In the genomic region with DNA sequence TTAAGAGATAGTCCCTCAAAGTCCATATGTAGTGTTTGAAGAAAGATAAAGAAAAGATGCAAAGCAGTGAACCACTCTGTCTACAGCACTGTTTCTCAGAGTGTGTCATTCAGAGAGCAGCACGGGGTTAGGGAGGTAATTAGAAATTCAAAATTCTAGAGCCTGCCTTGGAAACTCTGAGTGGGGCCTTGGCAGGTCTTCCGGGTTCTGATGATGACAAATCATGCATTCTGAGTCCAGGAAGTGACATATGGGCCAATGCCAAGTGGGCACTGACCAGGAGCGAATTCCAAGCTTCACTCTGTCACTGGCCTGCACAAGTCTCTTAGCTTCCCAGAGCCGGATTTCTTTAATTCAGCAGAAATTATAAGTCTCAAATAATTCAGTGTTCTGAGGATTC, we compare ENCODE assay signal across 8 mouse cellular contexts. TPM values are rescaled to one million over a fixed set of nuclear protein-coding genes. Genes with fewer than 3 reads are reported as not detected.
DNase-seq lines count a peak whose midpoint lies in the region; ATAC-seq and TF ChIP-seq lines count a peak whose summit lies in the region.

No protein-coding gene starts in this region.

- no peak overlapping the region for H3K4me3 ChIP-seq in heart, embryonic 10.5 days
- no peak overlapping the region for H3K4me3 ChIP-seq in embryonic facial prominence, embryonic 10.5 days

- H3K36me3 ChIP-seq in heart, embryonic 10.5 days: no peaks in the 10 kb centered on the region
- H3K36me3 ChIP-seq in embryonic facial prominence, embryonic 10.5 days (replicated peaks): no peaks in the 10 kb centered on the region

- no peak for TF ChIP-seq CTCF in brain, embryonic 14.5 days (IDR thresholded peaks at IDR 0.05; ENCODE audit: borderline replicate concordance, extremely low read depth, insufficient read depth, insufficient read length)

- TF ChIP-seq POLR2A in brain, embryonic 14.5 days (IDR thresholded peaks at IDR 0.05; ENCODE audit: borderline replicate concordance, extremely low read depth, insufficient read depth, insufficient read length, poor library complexity, severe bottlenecking): no peak

- no peaks in the 10 kb centered on the region for H3K27me3 ChIP-seq in heart, embryonic 10.5 days (ENCODE audit: insufficient read depth, poor library complexity, severe bottlenecking)
- H3K27me3 ChIP-seq in embryonic facial prominence, embryonic 10.5 days (replicated peaks; ENCODE audit: low read depth, poor library complexity, severe bottlenecking): no peaks in the 10 kb centered on the region

- ATAC-seq in CD4-positive, CD25-positive, alpha-beta regulatory T cell, adult 4 months: peak; percentile 75

- peaks cover 13% of the 10 kb centered on the region for H3K4me1 ChIP-seq in heart, embryonic 10.5 days
- peaks cover 4% of the 10 kb centered on the region for H3K4me1 ChIP-seq in embryonic facial prominence, embryonic 10.5 days

- no peak overlapping the region for H3K27ac ChIP-seq in heart, embryonic 10.5 days
- H3K27ac ChIP-seq in embryonic facial prominence, embryonic 10.5 days (replicated peaks): no peak overlapping the region

- DNase-seq in heart, postnatal 4 days: peak; percentile 58
- no peak for DNase-seq in heart, embryonic 10.5 days (ENCODE audit: low spot score)
- DNase-seq in brain, embryonic 14.5 days (ENCODE audit: low read depth): peak; percentile 18
- peak; percentile 84 to 89 for DNase-seq in kidney, postnatal 25 days
- no peak for DNase-seq in embryo, embryonic 11 days
- DNase-seq in embryonic facial prominence, embryonic 10.5 days (ENCODE audit: low spot score): no peak
- no peak for DNase-seq in spleen, postnatal 10 days (ENCODE audit: low spot score in 2 of 2)

- WGBS in heart, embryonic 10.5 days: 74% methylated on average over 4 of the region's 4 CpGs
- 82% methylated on average over 4 of the region's 4 CpGs for WGBS in embryonic facial prominence, embryonic 10.5 days

- H3K9me3 ChIP-seq in heart, embryonic 10.5 days: no peaks in the 10 kb centered on the region
- no peaks in the 10 kb centered on the region for H3K9me3 ChIP-seq in embryonic facial prominence, embryonic 10.5 days

RNA-seq across cellular contexts. Expression of gene Tom1l2, which starts 6.2 kb away (rescaled TPM):
- total RNA-seq in heart, postnatal 4 days (2021): 10 to 100 TPM; 83.2 to 85.0 TPM
- 19.3 and 28.4 TPM in 2 replicates for polyA plus RNA-seq in heart, embryonic 10.5 days (2016; fragmentation: Nextera tagmentation; extraction: Ambion mirVana)
- polyA plus RNA-seq in CD4-positive, CD25-positive, alpha-beta regulatory T cell, adult 4 months (2017; shearing (Covaris generic)): 10 to 100 TPM; 29.4 to 56.3 TPM
- 69.3 and 82.1 TPM in 2 replicates for polyA plus RNA-seq in brain, embryonic 14.5 days (2012; rRNA removed)
- 20.4 and 21.0 TPM in 2 replicates for polyA plus RNA-seq in embryonic facial prominence, embryonic 10.5 days (2016; fragmentation: Nextera tagmentation; extraction: Ambion mirVana)

RNA-seq across cellular contexts. Expression of gene Drc3, which starts 6.6 kb away (rescaled TPM):
- total RNA-seq in heart, postnatal 4 days (2021): 1 to 10 TPM; 1.8 to 2.4 TPM
- 1.0 and 2.0 TPM in 2 replicates for polyA plus RNA-seq in heart, embryonic 10.5 days (2016; fragmentation: Nextera tagmentation; extraction: Ambion mirVana)
- under 1 TPM; 0.23 to 0.53 TPM for polyA plus RNA-seq in CD4-positive, CD25-positive, alpha-beta regulatory T cell, adult 4 months (2017; shearing (Covaris generic))
- 6.0 and 7.1 TPM in 2 replicates for polyA plus RNA-seq in brain, embryonic 14.5 days (2012; rRNA removed)
- polyA plus RNA-seq in embryonic facial prominence, embryonic 10.5 days (2016; fragmentation: Nextera tagmentation; extraction: Ambion mirVana): 1.2 and 1.6 TPM in 2 replicates

Comparison
In these comparisons a context has a peak if more than half of its experiments do, and no peak if none do; other contexts are left out.
1. DNase-seq: peak in heart, postnatal 4 days (single experiment), brain, embryonic 14.5 days (single experiment) and kidney, postnatal 25 days (2 of 2); none in heart, embryonic 10.5 days (single experiment), embryo, embryonic 11 days (single experiment), embryonic facial prominence, embryonic 10.5 days (single experiment) and spleen, postnatal 10 days (0 of 2).